Mouse (Mus musculus) neural tube, embryonic 14.5 days (tissue): ENCODE measurements around the gene Hbs1l. TPM values are rescaled to one million over a fixed set of nuclear protein-coding genes. Genes with fewer than 3 reads are reported as not detected.

Experiments
- ATAC-seq: fragments of 200-750 bp; cut with Nextera tagmentation; 2 replicates; pipeline ENCODE4 v1.8.0; 2017; ENCODE audit warnings: low read depth, mild to moderate bottlenecking, moderate TSS enrichment, moderate library complexity
- H3K27ac ChIP-seq: fragments of 300-500 bp; sonication (generic); 2 replicates; pipeline ENCODE4 v1.5.1; 2014; ENCODE audit warnings: low read depth, mild to moderate bottlenecking, control low read depth, low read length, moderate library complexity, mixed read lengths
- H3K27me3 ChIP-seq: fragments of 300-500 bp; sonication (generic); 2 replicates; pipeline ENCODE4 v1.6.1; 2014; ENCODE audit warnings: low read length; ENCODE audit not compliant: control insufficient read depth, insufficient read depth
- H3K36me3 ChIP-seq: fragments of 300-500 bp; sonication (generic); 2 replicates; pipeline ENCODE4 v1.6.1; 2014; ENCODE audit warnings: low read length, mixed read lengths; ENCODE audit not compliant: control insufficient read depth, insufficient read depth
- H3K4me1 ChIP-seq: fragments of 300-500 bp; sonication (generic); 2 replicates; pipeline ENCODE4 v1.6.1; 2014; ENCODE audit warnings: low read length; ENCODE audit not compliant: control insufficient read depth, insufficient read depth
- H3K4me2 ChIP-seq: fragments of 300-500 bp; sonication (generic); 2 replicates; pipeline ENCODE4 v1.6.1; 2014; ENCODE audit warnings: mild to moderate bottlenecking, low read depth, low read length, control low read depth
- H3K4me3 ChIP-seq: fragments of 300-500 bp; sonication (generic); 2 replicates; pipeline ENCODE4 v1.5.1; 2014; ENCODE audit warnings: low read depth, low read length, control low read depth, mixed read lengths
- H3K9ac ChIP-seq: fragments of 300-500 bp; sonication (generic); replicated peaks from 2 replicates; pipeline ENCODE4 v1.6.1; 2014; ENCODE audit warnings: low read depth, mild to moderate bottlenecking, control low read depth, low read length, mixed read lengths
- H3K9me3 ChIP-seq: fragments of 300-500 bp; sonication (generic); 2 replicates; pipeline ENCODE4 v1.6.1; 2016; ENCODE audit warnings: low read length; ENCODE audit not compliant: control insufficient read depth
- WGBS: fragments of 180-500 bp; shearing (Covaris S2); extraction: QIAGEN DNeasy Blood & Tissue Kit; methylation state at CpG from one replicate; pipeline ENCODE4 v1.1.7; 2014; 5-methylcytosine and 5-hydroxymethylcytosine counted together
- polyA plus RNA-seq: library from polyadenylated mRNA; unstranded; fragments of >200 nt; fragmentation: Nextera tagmentation; extraction: Ambion mirVana; gene quantifications from 2 replicates; pipeline ENCODE4 v1.2.1, GENCODE M21; 2014

Hbs1l gene
- polyA plus RNA-seq, 1 experiment from 2014 or later, result 97.5 TPM

DNA sequence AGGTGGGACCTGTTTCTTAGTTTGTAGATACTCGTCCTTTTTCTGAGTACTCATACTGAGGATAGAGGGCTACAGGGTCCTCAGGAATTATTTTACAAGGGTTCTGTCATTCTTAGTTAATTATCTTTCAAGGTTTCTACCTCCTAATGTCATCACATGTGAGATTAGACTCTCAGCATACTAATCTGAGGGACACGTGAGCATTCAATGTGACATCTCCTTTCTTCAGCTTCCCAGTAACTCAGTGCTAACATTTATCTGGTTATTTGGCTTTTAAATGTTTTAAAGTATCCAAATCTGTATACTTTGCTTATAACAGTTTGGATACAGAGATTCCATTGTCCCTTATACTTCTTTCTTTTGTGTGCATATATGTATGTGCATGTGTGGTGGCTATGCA lies 28.3 kb upstream of the Hbs1l start:
- no peaks in the 10 kb centered on the region for H3K36me3 ChIP-seq
- no peak overlapping the region for H3K4me3 ChIP-seq
- no peaks in the 10 kb centered on the region for H3K9me3 ChIP-seq
- H3K4me2 ChIP-seq, result no peak overlapping the region
- no peak overlapping the region for H3K9ac ChIP-seq
- no peak for ATAC-seq
- no peaks in the 10 kb centered on the region for H3K4me1 ChIP-seq
- no peaks in the 10 kb centered on the region for H3K27me3 ChIP-seq
- WGBS, result 81% methylated on average over 2 of the region's 2 CpGs
- no peak overlapping the region for H3K27ac ChIP-seq

DNA sequence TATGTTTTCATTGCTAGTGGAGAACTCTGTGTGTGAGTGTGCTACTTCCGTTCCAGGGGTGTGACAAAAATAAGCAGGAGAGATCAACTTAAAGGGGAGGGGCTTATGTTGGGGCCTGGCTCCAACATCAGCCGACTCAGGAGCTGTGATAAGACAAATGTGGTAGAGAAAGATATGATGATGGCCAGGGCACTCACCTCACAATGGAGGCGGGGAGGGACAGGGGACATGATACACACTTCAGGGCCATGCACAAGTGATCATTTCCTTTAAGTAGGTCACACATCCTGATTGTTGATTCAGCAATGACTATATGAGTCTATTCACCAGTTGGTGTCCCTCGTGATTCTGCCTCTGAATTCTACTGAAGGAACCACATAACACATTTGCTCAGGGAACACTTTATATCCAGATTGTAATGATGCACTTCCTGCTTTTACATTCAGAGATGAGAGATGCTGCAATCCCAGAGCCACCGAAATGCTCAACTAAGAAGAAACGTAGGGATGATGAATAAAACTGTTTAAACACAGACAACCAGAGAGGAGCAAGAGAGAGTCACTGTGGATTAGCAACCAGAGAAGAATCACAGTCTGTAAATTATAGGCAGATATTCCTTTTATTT lies 26.9 kb upstream of the Hbs1l start:
- 82% methylated on average over 6 of the region's 6 CpGs for WGBS
- Histone ChIP-seq H3K9me3 (no peaks in the 10 kb centered on the region), H3K4me2 (no peak overlapping the region), H3K4me3 (no peak overlapping the region), H3K9ac (no peak overlapping the region), H3K27me3 (no peaks in the 10 kb centered on the region), H3K36me3 (no peaks in the 10 kb centered on the region), H3K4me1 (no peaks in the 10 kb centered on the region), H3K27ac (no peak overlapping the region)
- ATAC-seq, result no peak

DNA sequence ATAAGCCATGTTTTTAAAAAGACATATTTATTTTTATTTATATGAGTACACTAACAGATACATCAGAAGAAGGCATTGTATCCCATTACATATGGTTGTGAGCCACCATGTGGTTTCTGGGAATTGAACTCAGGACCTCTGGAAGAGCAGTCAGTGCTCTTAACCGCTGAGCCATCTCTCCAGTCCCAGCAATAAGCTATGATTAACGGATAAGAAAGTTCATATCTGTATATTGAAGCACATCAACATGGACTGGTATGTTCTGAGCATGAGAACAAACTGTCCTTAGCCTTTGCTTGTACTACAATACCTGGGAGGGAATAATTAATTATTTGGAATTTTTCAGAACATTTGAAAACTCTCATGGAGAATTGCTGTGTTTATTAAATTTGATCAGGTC lies 25.9 kb upstream of the Hbs1l start:
- Histone ChIP-seq H3K9me3 (no peaks in the 10 kb centered on the region), H3K4me1 (no peaks in the 10 kb centered on the region), H3K36me3 (no peaks in the 10 kb centered on the region), H3K4me2 (no peak overlapping the region), H3K27ac (no peak overlapping the region), H3K4me3 (no peak overlapping the region), H3K27me3 (no peaks in the 10 kb centered on the region), H3K9ac (no peak overlapping the region)
- ATAC-seq, result no peak
- WGBS, result 93% methylated on average over 2 of the region's 2 CpGs

DNA sequence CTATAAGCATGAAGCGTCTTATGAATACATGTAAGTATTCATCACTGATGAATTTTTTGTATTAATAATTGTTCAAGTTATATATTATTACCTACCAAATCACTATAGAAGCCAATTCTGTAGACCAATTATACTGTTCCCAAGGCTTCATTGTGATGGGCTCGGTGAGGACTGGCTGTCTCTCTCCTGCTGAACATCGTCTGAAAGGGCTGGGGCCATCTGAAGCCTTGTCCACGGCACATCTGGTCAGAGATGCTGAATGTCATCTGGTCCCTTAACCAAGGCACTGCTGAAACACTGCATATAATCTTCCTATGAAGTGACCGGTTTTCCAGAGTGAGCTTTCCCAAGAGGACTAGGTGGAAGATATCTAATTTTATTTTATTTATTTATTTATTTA lies 24.9 kb upstream of the Hbs1l start:
- Histone ChIP-seq H3K27me3 (no peaks in the 10 kb centered on the region), H3K4me2 (no peak overlapping the region), H3K9me3 (no peaks in the 10 kb centered on the region), H3K4me1 (no peaks in the 10 kb centered on the region), H3K36me3 (no peaks in the 10 kb centered on the region), H3K4me3 (no peak overlapping the region), H3K27ac (no peak overlapping the region), H3K9ac (no peak overlapping the region)
- ATAC-seq, result no peak
- 88% methylated on average over 5 of the region's 5 CpGs for WGBS

DNA sequence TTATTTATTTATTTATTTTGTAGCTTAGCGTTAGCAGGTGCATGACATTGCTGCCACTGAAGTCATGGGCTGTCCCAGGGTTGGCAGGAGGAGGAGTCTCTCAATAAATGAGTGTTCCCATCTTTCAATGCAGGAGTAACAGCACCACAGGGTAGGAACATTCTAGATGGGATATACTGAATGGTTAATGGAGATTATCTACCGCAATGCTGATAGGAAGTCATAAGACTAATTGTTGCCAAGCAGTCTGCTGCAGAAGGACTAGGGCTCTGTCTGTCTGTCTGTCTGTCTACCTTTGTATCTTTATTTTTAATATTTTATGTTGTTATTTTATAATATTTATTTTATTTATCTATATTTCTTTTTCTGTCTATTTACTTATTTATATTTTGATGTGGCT lies 24.5 kb upstream of the Hbs1l start:
- no peak for ATAC-seq
- Histone ChIP-seq H3K4me2 (no peak overlapping the region), H3K27ac (no peak overlapping the region)

DNA sequence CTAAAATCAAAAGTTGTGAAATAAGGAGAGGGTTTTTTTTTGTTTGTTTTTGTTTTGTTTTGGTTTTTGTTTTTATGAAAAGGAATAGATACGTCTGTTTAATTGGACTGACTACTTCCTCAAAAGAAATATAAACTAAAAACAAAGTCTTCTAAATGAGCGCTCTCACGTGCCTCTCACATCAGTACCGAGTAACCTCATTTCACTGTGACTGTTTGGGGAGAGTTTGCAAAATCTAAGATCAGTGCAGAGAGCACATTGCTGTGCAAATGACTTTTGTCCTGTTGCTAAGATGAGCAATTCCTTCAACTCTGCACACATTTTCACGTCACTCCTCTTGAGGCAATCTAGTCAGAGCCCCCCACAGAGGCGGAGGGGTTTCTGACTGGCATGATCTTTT lies 24.0 kb upstream of the Hbs1l start:
- H3K4me2 ChIP-seq, result no peak overlapping the region
- no peaks in the 10 kb centered on the region for H3K27me3 ChIP-seq
- ATAC-seq, result no peak
- H3K27ac ChIP-seq, result no peak overlapping the region
- H3K9ac ChIP-seq, result no peak overlapping the region
- H3K36me3 ChIP-seq, result no peaks in the 10 kb centered on the region
- no peaks in the 10 kb centered on the region for H3K9me3 ChIP-seq
- H3K4me3 ChIP-seq, result no peak overlapping the region
- 75% methylated on average over 6 of the region's 6 CpGs for WGBS
- H3K4me1 ChIP-seq, result no peaks in the 10 kb centered on the region

More for the DNA sequence above, 24.5 kb upstream of the Hbs1l start:
- Histone ChIP-seq H3K4me3 (no peak overlapping the region), H3K36me3 (no peaks in the 10 kb centered on the region), H3K27me3 (no peaks in the 10 kb centered on the region), H3K9ac (no peak overlapping the region), H3K4me1 (no peaks in the 10 kb centered on the region), H3K9me3 (no peaks in the 10 kb centered on the region)
- WGBS, result 94% methylated on average over 2 of the region's 2 CpGs

DNA sequence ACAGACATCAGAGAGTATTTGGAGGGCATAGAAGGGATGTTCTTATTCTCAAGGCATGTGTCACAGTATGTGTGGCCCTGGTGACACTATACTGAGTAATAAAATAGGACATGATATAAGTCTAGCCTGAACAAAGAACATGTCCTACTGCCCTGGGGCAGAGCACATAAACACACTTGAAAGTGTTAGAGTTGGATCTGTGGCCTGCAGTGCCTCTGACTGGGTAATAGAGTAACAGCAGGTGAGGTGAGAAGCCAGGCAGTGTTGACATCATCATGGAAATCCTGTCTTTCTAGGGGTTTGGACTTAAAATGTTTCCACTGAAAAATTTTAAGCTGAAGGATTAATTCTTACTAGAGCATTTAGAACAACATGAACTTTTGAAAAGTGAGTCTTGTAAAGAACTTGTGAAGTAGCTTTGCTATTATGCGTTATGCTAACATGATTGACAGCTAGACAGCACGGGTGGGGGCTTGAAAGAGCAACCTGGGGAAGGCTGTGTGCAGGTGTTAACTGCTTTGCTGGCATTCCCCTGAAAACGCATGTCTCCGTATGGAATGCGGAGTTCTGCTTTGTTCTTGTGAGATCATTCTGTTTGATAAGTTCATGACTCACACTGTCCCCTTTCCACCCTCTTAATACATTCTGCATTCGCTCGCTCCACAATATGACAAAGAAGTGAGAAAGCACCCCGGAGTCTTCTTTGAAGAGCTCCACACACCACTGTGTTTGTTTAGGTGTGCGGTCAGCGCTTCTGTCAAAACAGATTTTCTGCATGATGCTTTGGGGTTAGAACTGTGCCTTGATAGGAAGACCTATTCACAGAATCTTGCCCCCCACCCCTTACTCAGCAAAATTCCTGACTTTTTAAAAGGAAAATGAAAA lies 8.3 kb upstream of the Hbs1l start:
- H3K4me2 ChIP-seq, result no peak overlapping the region
- H3K4me1 ChIP-seq, result no peaks in the 10 kb centered on the region
- 77% methylated on average over 10 of the region's 10 CpGs for WGBS
- no peaks in the 10 kb centered on the region for H3K9me3 ChIP-seq
- no peak for ATAC-seq
- H3K27ac ChIP-seq, result no peak overlapping the region
- H3K4me3 ChIP-seq, result no peak overlapping the region
- no peak overlapping the region for H3K9ac ChIP-seq
- no peaks in the 10 kb centered on the region for H3K27me3 ChIP-seq
- H3K36me3 ChIP-seq, result no peaks in the 10 kb centered on the region

DNA sequence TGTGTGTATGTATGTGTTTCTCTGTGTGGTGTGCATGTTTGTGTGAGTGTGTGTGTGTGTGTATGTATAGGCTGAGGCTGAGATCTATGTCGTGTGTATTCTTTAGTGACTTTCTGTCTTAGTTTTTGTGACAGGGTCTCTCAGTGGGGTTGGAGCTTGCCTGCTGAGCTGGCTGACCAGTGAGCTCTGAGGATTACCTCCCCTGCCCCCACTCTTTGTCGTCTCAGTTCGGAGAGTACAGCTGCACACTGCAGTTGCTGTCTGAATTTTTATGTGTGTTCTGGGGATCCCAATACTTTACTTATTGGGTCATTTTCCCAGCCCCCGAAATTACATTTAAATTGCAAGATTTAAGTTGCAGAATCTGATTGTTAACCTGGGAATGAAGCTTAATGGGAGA lies 4.6 kb upstream of the Hbs1l start:
- Histone ChIP-seq H3K9ac (no peak overlapping the region), H3K9me3 (no peaks in the 10 kb centered on the region), H3K36me3 (no peaks in the 10 kb centered on the region), H3K27ac (no peak overlapping the region), H3K4me3 (no peak overlapping the region), H3K27me3 (no peaks in the 10 kb centered on the region), H3K4me2 (no peak overlapping the region), H3K4me1 (no peaks in the 10 kb centered on the region)
- ATAC-seq, result no peak
- 42% methylated on average over 4 of the region's 4 CpGs for WGBS

DNA sequence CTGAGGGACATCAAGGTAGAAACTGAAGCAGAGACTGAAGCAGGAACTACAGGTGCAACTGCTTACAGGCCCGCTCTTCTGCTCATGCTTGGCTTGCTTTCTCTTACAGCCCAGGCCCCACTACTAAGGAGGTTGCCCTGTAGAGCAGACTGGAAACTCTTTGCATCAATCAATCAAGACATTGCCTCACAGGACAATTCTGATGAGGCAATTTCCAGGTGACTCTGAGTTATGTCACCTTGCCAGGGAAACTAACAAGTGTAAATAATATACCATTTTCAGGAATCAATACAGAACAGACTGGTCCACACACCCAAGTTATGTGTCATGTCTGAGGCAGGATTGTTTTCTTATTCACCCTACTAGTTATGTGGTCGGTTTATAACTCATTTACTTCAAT lies 1.6 kb upstream of the Hbs1l start:
- ATAC-seq, result no peak
- no peaks in the 10 kb centered on the region for H3K9me3 ChIP-seq
- no peak overlapping the region for H3K27ac ChIP-seq
- WGBS, result 93% methylated on average over 2 of the region's 2 CpGs
- H3K27me3 ChIP-seq, result no peaks in the 10 kb centered on the region
- H3K4me1 ChIP-seq, result peaks cover 11% of the 10 kb centered on the region
- no peak overlapping the region for H3K4me3 ChIP-seq
- H3K4me2 ChIP-seq, result no peak overlapping the region
- H3K9ac ChIP-seq, result no peak overlapping the region
- no peaks in the 10 kb centered on the region for H3K36me3 ChIP-seq
